Mouse (Mus musculus) hindlimb bud, embryonic 11.5 days (tissue): ENCODE data around the gene Kiz.
A peak's percentile ranks its signal among the peaks of the same experiment; 100 is the strongest.

Source experiments
- DNase-seq: peaks from one replicate; pipeline ENCODE4 v3.0.0-alpha.2; 2012; ENCODE audit warnings: low read depth, low spot score; ENCODE audit errors: extremely low spot score

The Kiz gene

DNA sequence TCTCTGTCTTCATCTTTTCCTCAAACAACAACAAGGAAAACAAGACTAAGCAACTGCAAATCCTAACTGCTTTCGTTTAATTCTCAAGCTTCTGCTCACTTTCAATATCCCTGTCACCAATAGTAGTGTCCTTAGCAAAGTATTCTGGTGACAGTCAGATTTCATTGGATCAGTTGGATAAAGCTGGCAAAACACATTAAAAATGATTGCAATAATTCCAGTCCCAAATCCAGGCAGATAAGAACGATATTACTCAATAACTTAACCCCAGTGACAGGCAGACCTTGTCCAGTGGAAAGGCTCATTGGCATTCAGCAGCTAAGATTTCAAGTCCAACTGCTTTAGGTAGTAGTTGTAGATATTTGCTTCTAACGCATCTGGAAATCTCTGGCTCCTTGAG lies 119.4 kb downstream of the Kiz start:
- DNase-seq: no peak

DNA sequence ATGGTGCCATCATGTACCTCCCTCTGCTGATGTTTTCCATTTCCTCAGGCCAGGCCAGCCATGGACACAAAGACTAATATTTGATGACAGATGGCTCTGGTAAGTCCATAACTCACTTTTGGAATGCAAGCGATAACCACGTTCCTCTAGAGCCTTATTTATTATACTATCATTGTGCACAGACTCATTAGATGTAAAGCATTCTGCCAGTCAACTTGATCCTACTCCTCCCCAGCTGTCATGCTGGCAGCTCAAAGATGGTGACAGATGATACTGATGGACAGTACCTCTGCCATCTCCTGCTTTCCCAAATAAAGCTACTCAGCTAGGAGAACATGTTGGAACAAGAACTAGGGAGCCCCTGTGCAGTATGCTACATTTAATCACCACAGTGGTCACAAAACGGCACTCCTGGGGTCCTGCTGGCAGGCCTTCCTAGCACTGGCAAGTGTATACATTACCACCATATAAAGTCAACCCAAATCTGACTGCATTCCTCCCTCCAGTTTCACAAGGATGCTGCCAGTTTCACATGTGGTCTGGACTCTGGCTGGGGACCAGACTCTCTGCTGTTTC lies 119.9 kb downstream of the Kiz start:
- DNase-seq: no peak

- DNase-seq: no peak
Measured at GRCm38 (mm10) chr2:146982786-146983185, 127.1 kb downstream of the Kiz start.

GRCm38 (mm10) chr2:146984831-146985230 lies 129.2 kb downstream of the Kiz start:
- DNase-seq: no peak

GRCm38 (mm10) chr2:146985807-146986206 lies 130.1 kb downstream of the Kiz start:
- no peak for DNase-seq

DNA sequence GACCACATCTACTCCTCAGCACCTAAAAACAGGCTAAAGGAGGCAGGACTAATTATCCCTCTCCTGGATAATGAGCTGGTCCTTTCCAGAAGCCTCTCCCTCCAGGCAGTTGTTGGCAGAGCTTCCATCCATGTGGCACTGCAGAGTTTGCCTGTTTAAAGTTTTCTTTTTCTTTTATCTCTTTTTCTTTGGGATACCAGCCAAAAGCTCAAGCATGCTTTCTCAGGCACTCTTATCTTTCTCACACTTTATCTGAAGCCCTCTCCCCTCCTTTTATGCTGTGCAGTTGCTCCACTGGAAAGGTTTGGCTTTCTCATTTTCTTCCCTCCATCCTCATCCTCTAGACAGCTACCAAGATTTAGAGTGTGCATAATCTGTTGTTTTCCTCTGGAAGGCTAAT lies 130.8 kb downstream of the Kiz start:
- no peak for DNase-seq

DNA sequence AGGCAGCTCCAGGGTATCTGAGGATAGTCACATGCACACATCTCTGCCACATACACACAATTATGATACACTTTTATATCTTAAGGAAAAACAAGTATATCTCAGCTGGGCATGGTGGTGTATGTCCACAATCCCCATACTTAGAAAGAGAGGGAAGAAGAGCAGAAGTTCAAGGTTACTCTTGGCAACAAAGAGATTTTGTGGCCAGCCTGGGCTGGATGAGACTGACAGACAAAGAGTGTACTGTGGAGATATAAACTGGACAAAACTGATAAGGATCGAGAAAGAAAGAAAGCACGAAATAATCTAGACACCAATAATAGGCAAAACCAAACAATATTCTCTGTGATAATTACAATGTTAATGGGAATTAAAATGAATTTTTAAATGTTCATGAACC lies 151.6 kb downstream of the Kiz start:
- no peak for DNase-seq

GRCm38 (mm10) chr2:147009084-147009483 lies 153.4 kb downstream of the Kiz start:
- DNase-seq: no peak

GRCm38 (mm10) chr2:147010141-147010540 lies 154.5 kb downstream of the Kiz start:
- no peak for DNase-seq

- no peak for DNase-seq
Measured at GRCm38 (mm10) chr2:147010952-147011351, 155.3 kb downstream of the Kiz start.

DNA sequence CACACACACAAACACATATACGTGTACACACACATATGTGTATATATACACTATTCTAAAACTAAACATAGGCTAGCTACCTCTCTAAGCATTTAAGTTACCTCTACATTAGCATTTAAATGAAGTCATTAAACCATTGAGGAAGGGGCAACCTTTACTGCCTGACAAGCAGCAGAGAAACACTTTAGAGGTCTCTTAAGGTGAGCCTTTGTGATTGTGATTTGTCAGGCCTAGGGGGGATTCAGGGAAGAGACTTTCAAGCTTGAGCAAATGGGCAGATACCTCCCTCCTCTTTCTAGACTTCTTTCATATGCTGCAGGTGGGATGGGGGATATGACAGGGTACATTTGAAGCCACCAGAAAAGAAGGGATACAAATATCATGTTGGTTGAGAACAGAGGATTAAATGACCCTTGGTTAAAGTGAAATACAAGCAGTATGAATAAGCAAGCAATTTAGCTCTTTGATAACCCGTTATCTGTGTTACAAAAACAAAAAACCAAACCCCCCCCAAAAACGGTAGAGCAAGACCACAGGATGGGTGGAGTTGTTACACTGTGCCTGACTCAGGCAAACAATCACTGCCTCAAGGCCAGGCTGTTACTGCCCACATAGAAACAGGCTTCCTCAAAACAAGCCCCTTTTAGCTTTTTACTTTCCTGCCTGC lies 155.9 kb downstream of the Kiz start:
- DNase-seq: no peak

- peak; percentile 16 for DNase-seq
Measured at GRCm38 (mm10) chr2:147012141-147012622, 156.5 kb downstream of the Kiz start.

DNA sequence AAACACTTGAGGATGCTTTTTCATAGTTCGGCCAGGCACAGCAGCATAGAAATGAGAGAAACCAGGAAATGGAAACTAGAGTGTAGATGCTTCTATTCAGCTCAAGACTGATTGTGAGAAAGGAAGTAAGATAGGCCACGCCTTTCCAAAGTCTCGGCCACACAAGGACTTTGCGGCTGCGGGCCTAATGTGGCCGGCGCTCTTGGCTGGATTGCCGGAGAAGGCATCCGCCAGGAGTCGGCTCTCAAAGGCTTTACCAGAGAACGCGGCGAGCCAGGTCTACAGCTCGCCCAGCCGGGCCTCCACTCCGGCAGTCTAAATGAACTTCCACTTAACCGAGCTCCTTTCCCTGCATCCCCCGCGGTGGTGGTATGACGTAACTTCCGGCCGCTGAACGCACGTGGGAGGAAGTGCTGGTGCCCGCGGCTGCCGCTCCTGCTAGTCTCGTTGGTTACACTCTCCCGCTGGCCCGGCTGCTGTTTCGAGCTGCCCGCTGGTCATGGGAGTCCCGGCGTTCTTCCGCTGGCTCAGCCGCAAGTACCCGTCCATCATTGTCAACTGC lies 157.0 kb downstream of the Kiz start, which contains the start of gene Xrn2:
Xrn2 (plus strand) TSS at position 374 of the 562 bp plus-strand sequence.
- DNase-seq: peak; percentile 77

GRCm38 (mm10) chr2:147013194-147013969 lies 157.7 kb downstream of the Kiz start:
- DNase-seq: peak; percentile 60

DNA sequence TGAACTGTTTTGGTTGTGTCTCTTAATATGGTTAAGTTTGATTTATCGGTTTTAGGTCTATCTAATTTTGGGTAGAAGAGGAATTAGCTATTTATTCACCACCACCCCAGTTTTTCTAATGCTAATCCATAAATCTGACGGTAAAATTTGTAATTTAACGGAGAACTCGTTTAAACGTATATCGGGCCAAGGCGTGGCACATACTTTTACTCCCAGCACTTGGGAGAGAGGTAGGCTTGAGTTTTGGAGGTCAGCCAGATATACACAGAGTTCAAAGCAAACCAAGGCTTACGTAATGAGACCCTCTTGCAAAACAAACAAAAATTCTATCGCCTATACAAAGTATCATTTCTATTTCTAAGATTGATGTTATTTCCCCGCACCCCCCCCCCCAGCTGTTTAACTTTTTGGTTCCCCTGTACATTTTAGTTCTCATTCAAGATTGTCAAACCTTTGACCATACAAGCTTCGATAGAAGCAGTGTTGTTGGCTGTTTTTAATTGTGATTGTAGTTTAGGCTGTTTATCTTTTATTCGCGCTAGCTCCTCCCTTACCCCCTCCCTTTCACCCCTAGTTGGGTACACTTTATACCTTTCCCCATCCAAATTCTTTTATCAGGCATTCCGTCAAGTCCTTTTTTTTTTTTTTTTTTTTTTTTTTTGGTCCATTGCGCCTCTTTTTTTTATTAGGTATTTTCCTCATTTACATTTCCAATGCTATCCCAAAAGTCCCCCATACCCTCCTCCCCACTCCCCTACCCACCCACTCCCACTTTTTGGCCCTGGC lies 158.6 kb downstream of the Kiz start:
- DNase-seq: peak; percentile 6
